Mouse (Mus musculus) liver, embryonic 11.5 days (tissue): ENCODE measurements around the gene Aldh1a2. TPM values are rescaled to one million over a fixed set of nuclear protein-coding genes. Genes with fewer than 3 reads are reported as not detected.

Experiments
- ATAC-seq: fragments of 200-750 bp; cut with Nextera tagmentation; replicated peaks from 2 replicates; pipeline ENCODE4 v1.8.0; 2017; ENCODE audit warnings: moderate number of reproducible peaks, mild to moderate bottlenecking, moderate TSS enrichment, moderate library complexity; ENCODE audit not compliant: low FRiP score
- DNase-seq: peaks from one replicate; pipeline ENCODE4 v3.0.0-alpha.2; 2017; ENCODE audit warnings: low spot score
- H3K27ac ChIP-seq: fragments of 300-500 bp; sonication (generic); 2 replicates; pipeline ENCODE4 v1.5.1; 2014; ENCODE audit warnings: mild to moderate bottlenecking, low read depth, low read length, control low read depth
- H3K27me3 ChIP-seq: fragments of 300-500 bp; sonication (generic); replicated peaks from 2 replicates; pipeline ENCODE4 v1.6.1; 2014; ENCODE audit warnings: low read length, mixed read lengths; ENCODE audit not compliant: control insufficient read depth, insufficient read depth
- H3K36me3 ChIP-seq: fragments of 300-500 bp; sonication (generic); 2 replicates; pipeline ENCODE4 v1.6.1; 2014; ENCODE audit warnings: mild to moderate bottlenecking, low read length, moderate library complexity, mixed read lengths; ENCODE audit not compliant: control insufficient read depth, insufficient read depth
- H3K4me1 ChIP-seq: fragments of 300-500 bp; sonication (generic); replicated peaks from 2 replicates; pipeline ENCODE4 v1.6.1; 2014; ENCODE audit warnings: low read length, mixed read lengths; ENCODE audit not compliant: control insufficient read depth, insufficient read depth
- H3K4me2 ChIP-seq: fragments of 300-500 bp; sonication (generic); 2 replicates; pipeline ENCODE4 v1.6.1; 2014; ENCODE audit warnings: mild to moderate bottlenecking, control low read depth, moderate library complexity
- H3K4me3 ChIP-seq: fragments of 300-500 bp; sonication (generic); 2 replicates; pipeline ENCODE4 v1.5.1; 2014; ENCODE audit warnings: low read depth, low read length, control low read depth
- H3K9ac ChIP-seq: fragments of 300-500 bp; sonication (generic); 2 replicates; pipeline ENCODE4 v1.6.1; 2014; ENCODE audit warnings: low read depth, low read length, control low read depth
- H3K9me3 ChIP-seq: fragments of 300-500 bp; sonication (generic); 2 replicates; pipeline ENCODE4 v1.6.1; 2016; ENCODE audit warnings: low read length, inconsistent platforms, mixed read lengths; ENCODE audit not compliant: control insufficient read depth
- WGBS: fragments of 180-500 bp; shearing (Covaris S2); extraction: QIAGEN DNeasy Blood & Tissue Kit; methylation state at CpG from one replicate; pipeline ENCODE4 v1.1.7; 2014; 5-methylcytosine and 5-hydroxymethylcytosine counted together
- polyA plus RNA-seq: library from polyadenylated mRNA; unstranded; fragments of >200 nt; fragmentation: Nextera tagmentation; extraction: Ambion mirVana; gene quantifications from 2 replicates; pipeline ENCODE4 v1.2.1, GENCODE M21; 2014

Gene Aldh1a2
- polyA plus RNA-seq, 1 experiment from 2014 or later: 19.6 TPM

GRCm38 (mm10) chr9:71321436-71321835 is 105.8 kb downstream of the Aldh1a2 start:
- 56% methylated on average over 7 of the region's 7 CpGs for WGBS
- DNase-seq (no peak), ATAC-seq (no peak)
- Histone ChIP-seq H3K4me2 (no peak overlapping the region), H3K36me3 (no peaks in the 10 kb centered on the region), H3K4me3 (no peak overlapping the region), H3K9me3 (no peaks in the 10 kb centered on the region), H3K9ac (no peak overlapping the region), H3K27ac (no peak overlapping the region), H3K27me3 (no peaks in the 10 kb centered on the region), H3K4me1 (no peaks in the 10 kb centered on the region)

GRCm38 (mm10) chr9:71321871-71322270 is 106.3 kb downstream of the Aldh1a2 start:
- Histone ChIP-seq H3K4me3 (no peak overlapping the region), H3K4me1 (no peaks in the 10 kb centered on the region), H3K4me2 (no peak overlapping the region), H3K9ac (no peak overlapping the region), H3K27me3 (no peaks in the 10 kb centered on the region), H3K27ac (no peak overlapping the region), H3K36me3 (no peaks in the 10 kb centered on the region), H3K9me3 (no peaks in the 10 kb centered on the region)
- no peak for DNase-seq
- WGBS: 64% methylated on average over 6 of the region's 6 CpGs
- no peak for ATAC-seq

GRCm38 (mm10) chr9:71323303-71323952 is 107.8 kb downstream of the Aldh1a2 start:
- Histone ChIP-seq H3K9me3 (no peaks in the 10 kb centered on the region), H3K27me3 (no peaks in the 10 kb centered on the region), H3K4me2 (no peak overlapping the region), H3K9ac (no peak overlapping the region), H3K36me3 (no peaks in the 10 kb centered on the region), H3K27ac (no peak overlapping the region), H3K4me1 (no peaks in the 10 kb centered on the region), H3K4me3 (no peak overlapping the region)
- 54% methylated on average over 1 of the region's 1 CpGs for WGBS
- no peak for DNase-seq
- ATAC-seq: no peak

- Histone ChIP-seq H3K4me3 (no peak overlapping the region), H3K4me2 (no peak overlapping the region), H3K27me3 (no peaks in the 10 kb centered on the region), H3K9ac (no peak overlapping the region), H3K27ac (no peak overlapping the region), H3K4me1 (no peaks in the 10 kb centered on the region), H3K9me3 (no peaks in the 10 kb centered on the region), H3K36me3 (no peaks in the 10 kb centered on the region)
- ATAC-seq: no peak
- WGBS: 54% methylated on average over 5 of the region's 5 CpGs
- DNase-seq: no peak
Measured at GRCm38 (mm10) chr9:71324060-71324459, 108.5 kb downstream of the Aldh1a2 start.

DNA sequence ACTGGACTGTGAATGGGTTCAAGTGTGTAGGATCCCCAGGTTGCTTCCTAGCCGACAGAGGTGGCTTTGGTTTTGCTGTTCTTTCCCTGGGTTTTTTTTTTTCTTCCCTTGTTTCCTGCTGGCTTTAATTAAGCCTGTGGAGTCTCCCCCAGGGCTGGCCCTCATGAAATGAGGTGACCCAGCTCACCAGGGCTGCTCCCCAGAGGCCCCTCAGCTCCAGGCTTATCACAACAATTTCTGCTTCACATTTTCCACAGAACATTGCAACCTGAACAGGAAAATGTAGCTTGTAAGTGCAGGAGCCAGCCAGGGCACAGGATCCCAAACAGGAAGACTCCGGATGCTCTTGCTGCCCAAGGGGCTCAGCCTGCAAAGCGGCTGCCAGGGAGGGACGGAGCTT is 110.7 kb downstream of the Aldh1a2 start:
- no peak overlapping the region for H3K4me2 ChIP-seq
- no peak overlapping the region for H3K27ac ChIP-seq
- H3K27me3 ChIP-seq: no peaks in the 10 kb centered on the region
- ATAC-seq (no peak), DNase-seq (no peak)
- H3K9ac ChIP-seq: no peak overlapping the region
- no peaks in the 10 kb centered on the region for H3K9me3 ChIP-seq
- no peaks in the 10 kb centered on the region for H3K4me1 ChIP-seq
- 76% methylated on average over 4 of the region's 4 CpGs for WGBS
- H3K4me3 ChIP-seq: no peak overlapping the region
- H3K36me3 ChIP-seq: no peaks in the 10 kb centered on the region

DNA sequence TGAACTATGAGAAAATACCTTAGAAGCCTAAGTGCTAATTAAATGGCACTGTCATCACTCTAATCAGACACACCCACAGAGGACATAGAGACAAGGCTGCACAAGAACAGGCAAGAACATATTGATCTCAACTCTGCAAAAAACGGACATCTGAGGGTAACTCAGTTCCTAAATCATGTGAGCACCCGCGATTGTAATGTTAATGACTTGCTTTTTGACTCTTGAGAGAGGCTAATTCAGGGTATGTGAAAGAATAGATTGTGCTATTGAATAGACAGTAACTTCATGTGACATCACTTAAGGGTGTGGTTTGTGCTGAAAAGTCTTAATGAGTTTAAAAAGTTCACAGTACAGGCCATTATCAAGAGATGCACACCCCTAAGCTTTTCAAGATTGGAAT is 116.1 kb downstream of the Aldh1a2 start:
- no peaks in the 10 kb centered on the region for H3K9me3 ChIP-seq
- no peaks in the 10 kb centered on the region for H3K4me1 ChIP-seq
- H3K9ac ChIP-seq: no peak overlapping the region
- no peak overlapping the region for H3K27ac ChIP-seq
- no peak overlapping the region for H3K4me3 ChIP-seq
- no peak overlapping the region for H3K4me2 ChIP-seq
- no peak for DNase-seq
- WGBS: 63% methylated on average over 3 of the region's 3 CpGs
- H3K27me3 ChIP-seq: no peaks in the 10 kb centered on the region
- no peak for ATAC-seq
- H3K36me3 ChIP-seq: no peaks in the 10 kb centered on the region

- H3K9me3 ChIP-seq: no peaks in the 10 kb centered on the region
- DNase-seq (no peak), ATAC-seq (no peak)
- H3K27me3 ChIP-seq: no peaks in the 10 kb centered on the region
- H3K4me3 ChIP-seq: no peak overlapping the region
- WGBS: 48% methylated on average over 4 of the region's 4 CpGs
- no peak overlapping the region for H3K27ac ChIP-seq
- no peak overlapping the region for H3K4me2 ChIP-seq
- H3K9ac ChIP-seq: no peak overlapping the region
- no peaks in the 10 kb centered on the region for H3K36me3 ChIP-seq
- no peaks in the 10 kb centered on the region for H3K4me1 ChIP-seq
Measured at GRCm38 (mm10) chr9:71336674-71337073, 121.1 kb downstream of the Aldh1a2 start.

DNA sequence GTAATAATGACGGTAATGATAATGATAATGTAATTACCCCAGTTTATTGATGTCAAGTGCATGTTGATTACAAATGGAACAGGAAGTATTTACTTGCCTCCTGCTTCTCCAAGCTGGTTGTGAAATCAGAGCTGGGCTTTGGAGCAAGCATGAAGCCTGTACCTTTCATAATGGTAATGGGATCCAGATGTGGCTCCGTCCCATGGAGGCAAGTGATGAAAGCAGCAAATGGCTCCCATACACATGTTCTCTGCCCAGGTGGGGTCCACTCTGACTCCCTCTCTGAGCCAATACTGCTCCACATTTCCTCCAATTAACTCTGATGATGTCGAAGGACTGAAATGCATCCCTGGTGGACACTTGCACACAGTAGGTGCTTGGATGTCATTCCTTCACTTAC is 121.8 kb downstream of the Aldh1a2 start:
- H3K27ac ChIP-seq: no peak overlapping the region
- H3K4me1 ChIP-seq: no peaks in the 10 kb centered on the region
- no peaks in the 10 kb centered on the region for H3K36me3 ChIP-seq
- no peak overlapping the region for H3K4me3 ChIP-seq
- ATAC-seq (no peak), DNase-seq (no peak)
- no peaks in the 10 kb centered on the region for H3K27me3 ChIP-seq
- no peak overlapping the region for H3K4me2 ChIP-seq
- H3K9ac ChIP-seq: no peak overlapping the region
- 84% methylated on average over 3 of the region's 3 CpGs for WGBS
- H3K9me3 ChIP-seq: no peaks in the 10 kb centered on the region

- H3K27me3 ChIP-seq: no peaks in the 10 kb centered on the region
- H3K36me3 ChIP-seq: no peaks in the 10 kb centered on the region
- H3K4me2 ChIP-seq: no peak overlapping the region
- DNase-seq (no peak), ATAC-seq (no peak)
- no peak overlapping the region for H3K9ac ChIP-seq
- H3K9me3 ChIP-seq: no peaks in the 10 kb centered on the region
- no peaks in the 10 kb centered on the region for H3K4me1 ChIP-seq
- H3K4me3 ChIP-seq: no peak overlapping the region
- WGBS: 58% methylated on average over 5 of the region's 5 CpGs
- no peak overlapping the region for H3K27ac ChIP-seq
Measured at GRCm38 (mm10) chr9:71340116-71340515, 124.5 kb downstream of the Aldh1a2 start.
